Mouse (Mus musculus) left cerebral cortex, adult 18-20 months (tissue): ENCODE data around the gene Efcab11. TPM values are rescaled to one million over a fixed set of nuclear protein-coding genes. Genes with fewer than 3 reads are reported as not detected.
A peak's percentile ranks its signal among the peaks of the same experiment; 100 is the strongest.

Experiments used
- DNase-seq, 2 experiments: peaks; one replicate each; pipeline ENCODE4 v3.0.0; 2021 to 2022; ENCODE audit warnings: low spot score in 2 of 2, mixed read lengths in 1 of 2
- long read RNA-seq, 2 experiments: library from polyadenylated mRNA; stranded (forward); transcript quantifications; one replicate each; pipeline ENCODE4 v2.0.0; 2021
- total RNA-seq, 2 experiments: library from RNA; stranded (reverse); gene quantifications; 2 replicates each; pipeline ENCODE4 v1.2.3; 2021

Gene Efcab11
- under 1 TPM; 0.26 to 0.42 TPM for total RNA-seq
- long read RNA-seq, experiment 1 = 0 reads
- long read RNA-seq, experiment 2 = 0 reads

- peak; percentile 91 to 94 for DNase-seq
Measured at GRCm38 (mm10) chr12:99884269-99885261, at the start of gene Efcab11, which contains the start of gene Tdp1. Efcab11 (minus strand) TSS chr12:99884439. Tdp1 (plus strand) TSS chr12:99884517.

- DNase-seq = no peak
Measured at GRCm38 (mm10) chr12:99933630-99934029, 49.4 kb upstream of the Efcab11 start.

- DNase-seq = no peak
Measured at GRCm38 (mm10) chr12:99932245-99932644, 48.0 kb upstream of the Efcab11 start.

GRCm38 (mm10) chr12:99929160-99929559 lies 44.9 kb upstream of the Efcab11 start:
- no peak for DNase-seq

DNA sequence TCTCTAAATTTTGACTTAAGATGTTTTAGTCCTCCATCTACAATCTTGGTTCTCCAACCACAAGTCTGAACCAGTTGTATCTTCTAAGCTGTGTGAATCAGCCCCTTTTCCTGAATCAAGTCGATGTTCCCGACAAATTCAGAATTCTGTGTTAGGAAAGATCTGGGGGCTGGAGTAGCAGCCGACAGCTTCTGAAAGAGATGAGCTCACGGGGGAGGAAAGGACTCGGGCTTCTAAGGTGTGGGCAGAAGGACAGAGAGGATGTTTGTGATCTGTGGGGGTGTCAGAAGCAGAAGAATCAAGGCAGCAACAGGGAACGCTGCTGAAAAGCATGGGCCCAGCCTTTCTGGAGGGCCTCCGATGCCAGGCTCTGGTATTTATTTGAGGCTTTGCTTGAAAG lies 44.1 kb upstream of the Efcab11 start:
- DNase-seq = peak; percentile 45 to 65

DNA sequence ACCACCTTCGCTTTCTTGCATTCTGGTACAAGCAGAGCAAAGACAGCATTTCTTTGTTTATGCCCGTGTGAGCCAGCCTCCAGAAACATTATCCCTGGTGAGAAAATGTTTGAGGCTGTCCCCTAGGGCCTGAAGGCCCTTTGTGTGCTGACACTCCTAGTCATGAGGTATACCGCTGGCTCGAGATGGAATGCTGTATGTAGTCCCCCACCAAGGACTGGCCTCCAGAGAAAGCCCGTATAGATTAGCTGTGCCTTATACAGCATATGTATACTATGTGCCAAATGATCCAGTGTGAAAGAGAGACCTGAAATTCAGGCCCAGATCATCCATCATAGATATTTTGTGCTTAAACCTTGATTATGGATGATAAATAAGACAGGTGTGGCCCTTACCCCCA lies 39.5 kb upstream of the Efcab11 start:
- DNase-seq = no peak

DNA sequence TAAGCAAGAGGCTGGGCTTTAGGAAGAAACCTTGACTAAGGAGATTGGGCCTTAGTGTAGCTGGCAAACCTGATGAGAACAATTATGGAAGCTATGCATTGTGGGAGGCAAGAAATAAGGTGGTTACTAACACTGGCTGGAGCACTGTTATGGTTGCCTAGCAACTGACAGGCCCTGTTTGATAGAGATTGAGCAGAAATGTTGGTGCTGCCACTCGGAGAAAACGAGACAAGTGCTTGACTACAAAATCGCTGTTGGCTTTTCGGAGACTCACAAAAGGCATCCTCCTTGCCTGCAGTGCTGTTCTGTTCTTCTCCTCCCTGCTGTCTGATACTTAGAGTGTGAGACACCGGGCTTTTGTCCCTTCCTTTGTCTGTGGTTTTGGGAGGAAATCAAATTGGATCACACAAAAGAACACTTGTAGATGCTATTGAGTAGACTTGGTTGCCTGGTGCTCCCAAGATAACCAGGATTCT lies 38.9 kb upstream of the Efcab11 start:
- DNase-seq = no peak

DNA sequence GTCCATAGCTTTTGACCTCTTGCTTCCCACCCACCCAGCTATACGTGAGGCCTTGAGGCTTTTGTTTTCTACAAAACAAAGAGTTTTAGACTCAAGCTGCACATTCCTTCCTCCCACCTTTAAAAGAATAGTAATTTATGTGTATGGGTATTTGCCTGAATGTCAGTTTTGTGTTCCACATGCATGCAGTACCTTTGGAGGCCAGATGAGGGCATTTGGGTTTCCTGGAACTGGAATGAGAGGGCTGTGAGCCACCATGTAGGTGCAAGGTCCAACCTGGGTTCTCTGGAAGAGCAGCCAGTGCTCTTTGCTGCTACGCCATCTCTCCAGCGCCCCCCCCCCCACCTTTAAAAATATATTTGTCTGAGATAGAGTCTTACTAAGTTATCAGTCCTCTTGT lies 36.8 kb upstream of the Efcab11 start:
- DNase-seq = no peak

DNA sequence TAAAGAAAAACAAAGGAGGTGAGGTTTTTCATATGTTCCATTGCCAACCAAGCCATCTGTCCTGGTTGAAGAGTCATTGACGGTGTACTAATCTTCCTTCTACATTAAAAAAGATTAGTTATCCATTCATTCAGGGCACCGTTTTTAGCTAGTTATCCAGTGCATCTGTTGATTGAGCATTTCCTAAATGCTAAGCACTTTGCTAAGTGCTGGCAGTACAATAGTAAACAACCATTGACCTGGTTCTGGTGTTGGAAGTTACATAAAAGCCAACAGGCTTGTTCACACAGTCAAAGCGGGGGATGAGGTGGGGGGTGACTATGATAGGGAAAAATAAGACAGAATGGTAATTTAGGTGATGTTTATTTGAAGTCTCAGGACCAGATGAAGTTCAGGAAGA lies 35.4 kb upstream of the Efcab11 start:
- DNase-seq = no peak

- peak; percentile 31 to 69 for DNase-seq
Measured at GRCm38 (mm10) chr12:99917800-99918427, 33.7 kb upstream of the Efcab11 start.

DNA sequence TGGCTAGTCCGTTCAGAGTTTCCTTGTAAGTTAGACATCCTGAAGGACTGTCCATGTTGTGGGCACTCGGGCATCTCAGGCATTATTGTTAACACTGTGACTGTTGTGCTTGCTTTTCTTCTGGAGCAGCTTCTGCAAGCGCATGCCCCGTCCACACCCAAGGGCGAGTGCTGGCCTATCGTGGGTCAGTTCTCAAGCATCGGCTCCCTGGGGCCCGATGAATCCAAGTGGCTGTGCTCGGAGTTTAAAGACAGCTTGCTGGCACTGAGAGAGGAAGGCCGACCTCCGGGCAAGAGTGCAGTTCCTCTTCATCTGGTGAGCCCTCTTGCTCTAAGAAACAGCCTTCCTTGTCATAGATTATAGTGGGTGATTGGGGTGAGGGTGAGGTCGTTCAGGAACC lies 27.2 kb upstream of the Efcab11 start:
- DNase-seq = no peak

GRCm38 (mm10) chr12:99904537-99904936 lies 20.3 kb upstream of the Efcab11 start:
- peak; percentile 29 to 48 for DNase-seq

DNA sequence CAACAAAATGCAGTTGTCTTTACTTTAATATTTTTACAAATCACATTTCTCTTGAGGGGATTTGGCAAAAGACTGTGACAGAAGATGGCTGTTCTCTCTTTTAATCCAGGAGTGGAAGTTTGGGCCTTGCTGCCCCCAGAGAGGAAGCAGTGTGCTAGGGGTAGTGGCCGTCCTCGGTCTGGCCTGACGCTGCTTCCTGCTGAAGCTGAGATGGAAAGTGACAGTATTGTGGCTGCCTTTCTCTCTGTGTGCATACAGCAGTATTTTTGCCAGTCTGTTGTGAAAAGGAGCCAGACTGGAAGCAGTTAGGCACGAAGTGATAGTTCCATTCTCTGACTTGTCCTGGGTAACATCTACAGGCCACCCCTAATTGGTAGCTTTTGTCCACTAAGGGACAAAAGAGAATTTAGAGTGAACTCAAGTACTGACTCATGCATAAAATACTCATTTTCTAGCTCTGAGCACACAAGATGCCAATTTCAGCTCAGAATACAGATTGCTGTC lies 18.7 kb upstream of the Efcab11 start:
- no peak for DNase-seq

GRCm38 (mm10) chr12:99901973-99902866 lies 18.0 kb upstream of the Efcab11 start:
- DNase-seq = no peak

DNA sequence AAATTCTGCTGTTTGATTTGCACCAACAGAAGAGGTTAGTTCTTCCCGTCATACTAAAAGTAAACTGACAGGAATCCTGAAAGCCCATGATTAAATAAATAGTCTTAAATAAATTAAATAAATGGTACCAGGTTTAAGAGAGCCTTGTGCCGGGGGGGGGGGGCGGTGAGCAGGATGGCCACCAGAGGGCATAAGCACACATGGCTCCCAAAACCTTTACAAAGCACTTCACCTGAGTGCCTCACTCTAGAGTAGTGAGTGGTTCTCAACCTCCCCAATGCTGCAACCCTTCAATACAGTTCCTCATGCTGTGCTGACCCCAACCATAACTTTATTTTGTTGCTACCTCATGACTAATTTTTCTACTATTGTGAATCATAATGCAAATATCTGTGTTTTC lies 15.8 kb upstream of the Efcab11 start:
- DNase-seq = no peak

- DNase-seq = no peak
Measured at GRCm38 (mm10) chr12:99898248-99898870, 14.1 kb upstream of the Efcab11 start.

DNA sequence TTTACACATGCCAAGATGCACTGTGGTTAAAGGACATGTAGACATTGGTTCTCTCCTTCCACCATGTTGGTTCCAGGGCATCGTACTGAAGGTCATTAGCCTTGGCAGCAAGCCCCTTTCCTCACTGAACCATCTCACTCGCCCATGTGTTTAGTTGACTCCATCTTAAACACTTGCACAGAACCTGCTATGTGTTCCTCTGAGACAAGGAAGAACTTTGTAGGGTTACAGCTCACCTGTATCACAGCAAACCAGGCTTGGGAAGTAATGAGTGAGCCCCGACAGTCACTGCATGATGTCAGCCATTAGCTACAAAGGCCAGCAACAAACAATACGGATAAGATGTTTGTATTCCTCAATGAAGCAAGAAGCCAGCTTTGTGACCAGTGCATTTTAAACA lies 13.6 kb upstream of the Efcab11 start:
- DNase-seq = no peak

DNA sequence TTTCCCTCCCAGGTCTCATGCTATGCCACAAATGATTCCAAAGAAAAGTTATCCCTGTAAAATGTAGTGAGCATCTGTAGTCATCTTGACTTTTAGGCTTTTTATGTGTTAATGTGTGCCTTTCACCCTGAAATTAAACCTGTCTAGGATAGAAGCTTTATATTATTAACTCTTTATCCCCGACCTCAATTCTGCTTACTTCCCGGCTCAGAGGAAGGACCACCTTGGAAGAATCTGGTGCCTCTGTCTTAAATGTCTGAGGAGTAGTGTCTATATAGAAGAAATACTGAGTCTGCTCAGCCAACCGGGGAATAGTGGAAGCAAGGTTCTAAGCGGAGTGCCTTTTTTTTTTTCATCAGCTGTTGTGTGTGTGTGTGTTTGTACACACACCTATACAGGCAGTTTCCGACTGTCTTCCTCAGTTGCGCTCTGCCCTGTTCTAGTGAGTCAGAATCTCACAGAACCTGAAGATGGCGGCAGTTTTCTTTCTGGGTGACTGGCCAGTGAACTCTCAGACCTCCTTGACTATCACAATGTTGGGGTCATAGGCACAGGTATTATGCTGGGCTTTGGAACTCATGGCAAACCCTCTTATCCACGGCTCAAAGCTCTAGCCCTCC lies 1.2 kb upstream of the Efcab11 start:
- no peak for DNase-seq

DNA sequence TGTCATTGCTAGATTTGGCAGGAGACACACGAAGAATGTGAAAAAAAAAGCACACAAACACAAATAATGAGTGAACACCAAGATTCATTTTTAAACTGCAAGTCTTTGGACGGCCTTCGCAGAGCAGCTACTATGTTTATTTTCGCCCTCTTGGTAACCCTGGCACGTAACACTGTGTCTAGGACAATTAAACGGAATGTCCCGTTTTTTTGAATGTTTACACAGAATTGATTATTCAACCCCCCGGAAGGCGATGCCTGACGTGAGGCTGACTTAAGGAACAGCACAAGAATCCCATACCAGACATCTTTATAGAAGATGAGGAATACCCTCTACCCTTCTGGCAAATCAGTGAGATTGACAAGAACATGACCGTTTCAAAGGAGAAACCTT lies 530 bp downstream of the Efcab11 start:
- DNase-seq = no peak
